Mouse (Mus musculus) olfactory bulb, adult 2 months (tissue): Measurements from ENCODE around the gene Fgfr2.

ENCODE experiments used
- CTCF ChIP-seq: fragments of 200-500 bp; IDR thresholded peaks from 2 replicates; pipeline ENCODE4 v1.5.1; 2012; ENCODE audit warnings: low read depth, mild to moderate bottlenecking, low read length, moderate library complexity; ENCODE audit not compliant: insufficient read depth
- POLR2A ChIP-seq: fragments of 200-500 bp; IDR thresholded peaks from 2 replicates; pipeline ENCODE4 v1.6.1; 2012; ENCODE audit warnings: mild to moderate bottlenecking, low read depth, low read length, moderate library complexity; ENCODE audit not compliant: insufficient read depth

DNA sequence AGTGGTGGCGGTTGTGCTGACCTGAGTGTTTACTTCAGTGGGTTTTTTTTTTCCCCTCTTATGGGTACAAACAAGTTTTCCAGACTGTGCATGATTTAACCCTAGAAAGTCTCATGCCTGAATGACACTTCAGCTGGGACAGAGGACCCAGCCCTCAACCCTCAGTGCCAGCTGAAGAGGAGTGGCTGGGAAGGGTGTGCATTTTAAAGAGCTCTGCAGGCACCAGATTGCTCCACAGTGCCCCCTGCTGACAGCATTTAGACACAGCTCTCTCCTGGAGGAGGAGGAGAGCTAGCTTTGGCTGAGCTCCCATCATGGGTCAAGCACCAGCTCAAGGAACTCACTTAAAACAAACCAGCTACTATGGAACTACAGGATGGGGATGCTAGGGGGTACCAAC is 312.3 kb downstream of the Fgfr2 start:
- TF ChIP-seq CTCF (peak; percentile 79), POLR2A (no peak)
